Mouse (Mus musculus) CH12.LX (cell line): ENCODE measurements around the gene Dimt1. TPM values are rescaled to one million over a fixed set of nuclear protein-coding genes. Genes with fewer than 3 reads are reported as not detected.

Experiments used
- DNase-seq: peaks from one replicate; pipeline ENCODE4 v3.0.0-alpha.2; 2013; ENCODE audit errors: extremely low read depth
- H3K27ac ChIP-seq: 2 replicates; pipeline ENCODE4 v1.5.1; 2012; ENCODE audit warnings: low read depth, mild to moderate bottlenecking, control low read depth, moderate library complexity; ENCODE audit not compliant: insufficient read depth
- H3K27me3 ChIP-seq: replicated peaks from 2 replicates; pipeline ENCODE3; 2012; ENCODE audit warnings: inconsistent platforms
- H3K36me3 ChIP-seq, 2 experiments: replicated peaks in 1 of 2; 2 replicates each; pipeline versions ENCODE3 to v1.6.1; 2012; ENCODE audit warnings: inconsistent platforms in 1 of 2, low read length in 1 of 2, mild to moderate bottlenecking in 1 of 2, mixed read lengths in 1 of 2, moderate library complexity in 1 of 2; ENCODE audit not compliant: control insufficient read depth in 1 of 2, insufficient read depth in 1 of 2
- H3K4me1 ChIP-seq, 2 experiments: 2 replicates each; pipeline ENCODE4 v1.6.1; 2012; ENCODE audit warnings: inconsistent platforms in 1 of 2, moderate library complexity in 1 of 2; ENCODE audit not compliant: insufficient read depth in 2 of 2, control insufficient read depth in 1 of 2
- H3K4me2 ChIP-seq: 2 replicates; pipeline ENCODE4 v1.6.1; 2012; ENCODE audit warnings: low read depth, mild to moderate bottlenecking, control low read depth; ENCODE audit not compliant: poor library complexity, insufficient read depth, severe bottlenecking
- H3K4me3 ChIP-seq, 3 experiments: fragments of 150-350 bp in 1 of 3; sonication (generic) in 1 of 3; replicated peaks in 1 of 3; 2 replicates each; pipeline versions ENCODE3 to v1.5.1; 2011 to 2012; ENCODE audit warnings: low read depth in 2 of 3, low read length in 2 of 3, mild to moderate bottlenecking in 2 of 3, moderate library complexity in 2 of 3, control low read depth in 1 of 3, improper control_type of control experiment in 1 of 3, inconsistent platforms in 1 of 3, mixed read lengths in 1 of 3; ENCODE audit not compliant: poor library complexity in 1 of 3
- H3K79me2 ChIP-seq: replicated peaks from 2 replicates; pipeline ENCODE4 v1.6.1; 2012; ENCODE audit warnings: mild to moderate bottlenecking, moderate library complexity; ENCODE audit not compliant: control insufficient read depth, poor library complexity, insufficient read depth, severe bottlenecking; ENCODE audit errors: extremely low read depth
- H3K9ac ChIP-seq: 2 replicates; pipeline ENCODE4 v1.6.1; 2012; ENCODE audit warnings: low read depth, mild to moderate bottlenecking, control low read depth, moderate library complexity; ENCODE audit not compliant: insufficient read depth
- H3K9me3 ChIP-seq: replicated peaks from 2 replicates; pipeline ENCODE3; 2012; ENCODE audit warnings: low read length, inconsistent platforms, mixed read lengths
- CHD1 ChIP-seq: IDR thresholded peaks from 2 replicates; pipeline ENCODE4 v1.6.1; 2012; ENCODE audit warnings: low read depth, low read length, improper control_type of control experiment, inconsistent platforms
- ELF1 ChIP-seq: IDR thresholded peaks from 2 replicates; pipeline ENCODE4 v1.6.1; 2014; ENCODE audit warnings: low read depth, mild to moderate bottlenecking, inconsistent platforms, low read length, improper control_type of control experiment
- EP300 ChIP-seq: IDR thresholded peaks from 2 replicates; pipeline ENCODE4 v1.6.1; 2011; ENCODE audit warnings: low read length, improper control_type of control experiment
- HCFC1 ChIP-seq: IDR thresholded peaks from 2 replicates; pipeline ENCODE4 v1.6.1; 2012; ENCODE audit warnings: low read depth, mild to moderate bottlenecking, inconsistent platforms, low read length, improper control_type of control experiment
- IRF4 ChIP-seq: IDR thresholded peaks from 2 replicates; pipeline ENCODE4 v1.6.1; 2014; ENCODE audit warnings: low read depth, mild to moderate bottlenecking, inconsistent platforms, low read length, improper control_type of control experiment
- MAFK ChIP-seq: IDR thresholded peaks from 2 replicates; pipeline ENCODE4 v1.6.1; 2011; ENCODE audit warnings: low read length, improper control_type of control experiment; ENCODE audit not compliant: insufficient replicate concordance
- MAX ChIP-seq: IDR thresholded peaks from 2 replicates; pipeline ENCODE4 v1.6.1; 2011; ENCODE audit warnings: low read length, improper control_type of control experiment
- MAZ ChIP-seq: IDR thresholded peaks from 2 replicates; pipeline ENCODE4 v1.6.1; 2012; ENCODE audit warnings: low read depth, mild to moderate bottlenecking, inconsistent platforms, low read length, improper control_type of control experiment, moderate library complexity
- MEF2A ChIP-seq: IDR thresholded peaks from 2 replicates; pipeline ENCODE4 v1.6.1; 2014; ENCODE audit warnings: low read depth, mild to moderate bottlenecking, inconsistent platforms, low read length, improper control_type of control experiment, borderline replicate concordance
- PAX5 ChIP-seq: IDR thresholded peaks from 2 replicates; pipeline ENCODE4 v1.6.1; 2012; ENCODE audit warnings: low read length, inconsistent platforms, mixed read lengths
- POLR2AphosphoS2 ChIP-seq: IDR thresholded peaks from 2 replicates; pipeline ENCODE4 v1.6.1; 2011; ENCODE audit warnings: low read depth, low read length, improper control_type of control experiment
- RCOR1 ChIP-seq: conservative IDR thresholded peaks from 2 replicates; pipeline ENCODE4 v1.6.1; 2012; ENCODE audit warnings: low read depth, mild to moderate bottlenecking, inconsistent platforms, low read length, improper control_type of control experiment
- SIN3A ChIP-seq: IDR thresholded peaks from 2 replicates; pipeline ENCODE4 v1.6.1; 2012; ENCODE audit warnings: low read length, improper control_type of control experiment, inconsistent platforms
- SMC3 ChIP-seq: IDR thresholded peaks from 2 replicates; pipeline ENCODE4 v1.6.1; 2011; ENCODE audit warnings: low read depth, low read length, improper control_type of control experiment
- USF2 ChIP-seq: conservative IDR thresholded peaks from 2 replicates; pipeline ENCODE4 v1.6.1; 2011; ENCODE audit warnings: low read depth, low read length, improper control_type of control experiment
- ZKSCAN1 ChIP-seq: IDR thresholded peaks from 2 replicates; pipeline ENCODE4 v1.6.1; 2012; ENCODE audit warnings: low read depth, inconsistent platforms, low read length, improper control_type of control experiment, borderline replicate concordance
- ZNF384 ChIP-seq: IDR thresholded peaks from 2 replicates; pipeline ENCODE4 v1.6.1; 2012; ENCODE audit warnings: low read depth, low read length, improper control_type of control experiment, inconsistent platforms
- dilution Hi-C: fragments of 300-500 bp; cut with MboI; formaldehyde crosslinking; loops from 2 replicates; pipeline ENCODE4 v1.14.3; 2020; ENCODE audit warnings: low sequenced_read_pairs; ENCODE audit not compliant: extremely low pct_unique_long_range_greater_than_20kb, extremely low pct_ligation_motif_present
- in situ Hi-C: fragments of 300-500 bp; cut with MboI; formaldehyde crosslinking; loops from 3 replicates; pipeline ENCODE4 v1.14.3; 2019; ENCODE audit warnings: low sequenced_read_pairs, low pct_ligation_motif_present, low pct_unique_long_range_greater_than_20kb, mixed read lengths
- polyA plus RNA-seq: library from polyadenylated mRNA; unstranded; fragments of >175 nt; gene quantifications from 2 replicates; pipeline ENCODE4 v1.2.1, GENCODE M21; 2012; ENCODE audit warnings: low read depth; ENCODE audit not compliant: insufficient read length
- total RNA-seq, 2 experiments: library from RNA; depleted of rRNA; stranded (reverse); fragments of 300-350 nt in 1 of 2; fragments of >200 nt in 1 of 2; gene quantifications; 2 replicates each; pipeline ENCODE4 v1.2.3; 2012 to 2014

Dimt1 gene
- total and polyA plus RNA-seq, 3 experiments: 25.9 to 66.4 (median 49.4) TPM

GRCm38 (mm10) chr13:106998026-106998425 is 51.1 kb downstream of the Dimt1 start:
- no peak overlapping the region for H3K27ac ChIP-seq
- in situ Hi-C loops: no loop called here
- peaks cover 4 to 52% of the 10 kb centered on the region in 2 experiments for H3K4me1 ChIP-seq

GRCm38 (mm10) chr13:106998671-106999070 is 51.7 kb downstream of the Dimt1 start:
- H3K27me3 ChIP-seq: no peaks in the 10 kb centered on the region
- peaks cover 4 to 55% of the 10 kb centered on the region in 2 experiments for H3K4me1 ChIP-seq
- dilution Hi-C loops: no loop called here
- no peak overlapping the region for H3K4me3 ChIP-seq
- in situ Hi-C loops: no loop called here
- no peak overlapping the region for H3K9ac ChIP-seq
- H3K79me2 ChIP-seq: peaks cover 37% of the 10 kb centered on the region
- H3K9me3 ChIP-seq: no peaks in the 10 kb centered on the region
- no peak overlapping the region for H3K27ac ChIP-seq
- TF ChIP-seq ELF1: 0 out of 2 replicates have a peak, but pooled peaks have one; percentile 54
- TF ChIP-seq EP300: 0 out of 2 replicates have a peak, but pooled peaks have one; percentile 22
- no peak for TF ChIP-seq PAX5
- H3K4me2 ChIP-seq: no peak overlapping the region
- H3K36me3 ChIP-seq: peaks cover 0 to 33% of the 10 kb centered on the region in 2 experiments
- peak; percentile 57 for DNase-seq

More at GRCm38 (mm10) chr13:106998026-106998425, 51.1 kb downstream of the Dimt1 start:
- Histone ChIP-seq H3K36me3 (peaks cover 3 to 39% of the 10 kb centered on the region in 2 experiments), H3K4me2 (no peak overlapping the region), H3K79me2 (peaks cover 36% of the 10 kb centered on the region), H3K27me3 (no peaks in the 10 kb centered on the region), H3K9me3 (no peaks in the 10 kb centered on the region), H3K4me3 (no peak overlapping the region), H3K9ac (no peak overlapping the region)
- dilution Hi-C loops: no loop called here
- DNase-seq: no peak
- no peak for TF ChIP-seq ZKSCAN1
- TF ChIP-seq MEF2A: no peak
- TF ChIP-seq ELF1: no peak
- no peak for TF ChIP-seq MAZ
- TF ChIP-seq ZNF384: no peak
- TF ChIP-seq CHD1: no peak
- TF ChIP-seq HCFC1: no peak
- no peak for TF ChIP-seq USF2
- TF ChIP-seq RCOR1: no peak
- TF ChIP-seq SIN3A: no peak
- no peak for TF ChIP-seq EP300
- no peak for TF ChIP-seq IRF4
- TF ChIP-seq MAX: no peak
- no peak for TF ChIP-seq SMC3
- TF ChIP-seq POLR2AphosphoS2: no peak
- TF ChIP-seq MAFK: no peak
